Mouse (Mus musculus): ENCODE results near the gene Arhgap22.

Gene Arhgap22

DNA sequence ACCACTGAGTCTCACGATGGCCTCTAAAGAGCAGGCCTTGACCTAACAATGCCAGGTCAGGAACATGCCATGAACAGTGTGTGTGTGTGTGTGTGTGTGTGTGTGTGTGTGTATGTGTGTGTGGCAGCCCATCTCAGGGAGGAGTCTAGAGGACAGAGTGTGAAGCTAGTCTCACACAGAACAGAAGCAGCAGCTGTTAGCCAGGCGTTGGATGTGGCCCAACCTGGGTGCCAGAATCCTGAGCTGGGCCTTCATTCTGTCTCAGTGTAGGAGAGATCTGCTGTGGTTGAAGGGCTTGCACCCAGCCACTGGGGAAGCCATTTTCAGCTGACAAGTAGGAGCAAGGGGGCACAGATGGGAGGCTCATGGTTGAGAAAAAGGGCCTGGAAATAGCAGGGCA is 64.5 kb downstream of the Arhgap22 start:
- no peak for DNase-seq (ENCODE audit: extremely low read depth, low read depth)

DNA sequence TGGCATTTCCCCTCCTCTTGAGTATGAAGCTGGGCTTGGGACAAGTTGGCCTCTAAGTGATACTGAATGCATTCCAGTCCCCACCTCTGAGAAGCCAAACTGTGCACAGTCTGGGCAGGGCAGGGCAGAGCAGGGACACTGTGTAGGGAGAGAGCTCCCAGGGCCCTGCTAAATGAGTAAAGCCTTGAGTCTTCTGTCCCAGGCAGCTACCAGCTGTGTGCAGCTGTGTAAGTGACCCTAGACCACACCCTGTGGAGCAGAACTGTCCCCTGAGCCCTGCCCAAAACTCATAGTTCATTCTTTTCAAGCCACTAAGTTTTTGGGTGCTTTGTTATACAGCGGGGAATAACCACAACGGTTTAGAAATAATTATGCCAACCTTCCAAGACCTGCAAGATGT is 67.1 kb downstream of the Arhgap22 start:
- no peak for DNase-seq (ENCODE audit: extremely low read depth, low read depth)

DNA sequence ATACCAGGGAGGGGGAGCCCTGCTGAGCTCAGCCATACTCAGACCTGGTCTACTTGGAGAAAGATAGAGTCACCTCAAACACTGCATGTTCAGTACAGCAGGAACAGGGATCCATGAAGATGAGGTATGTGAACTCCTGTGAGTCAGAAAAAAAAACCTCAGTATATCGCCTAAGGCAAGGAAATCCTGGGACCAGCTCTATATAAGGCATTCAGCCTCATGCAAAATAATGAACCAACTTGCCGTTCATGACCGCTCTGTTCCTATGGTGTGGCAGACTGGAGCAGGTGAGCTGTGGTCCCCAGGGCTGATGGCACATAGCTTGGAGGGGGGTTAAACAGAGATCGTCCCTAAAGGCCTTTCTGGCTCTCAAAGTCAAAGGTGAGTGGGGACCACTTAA is 68.6 kb downstream of the Arhgap22 start:
- no peak for DNase-seq (ENCODE audit: extremely low read depth, low read depth)

DNA sequence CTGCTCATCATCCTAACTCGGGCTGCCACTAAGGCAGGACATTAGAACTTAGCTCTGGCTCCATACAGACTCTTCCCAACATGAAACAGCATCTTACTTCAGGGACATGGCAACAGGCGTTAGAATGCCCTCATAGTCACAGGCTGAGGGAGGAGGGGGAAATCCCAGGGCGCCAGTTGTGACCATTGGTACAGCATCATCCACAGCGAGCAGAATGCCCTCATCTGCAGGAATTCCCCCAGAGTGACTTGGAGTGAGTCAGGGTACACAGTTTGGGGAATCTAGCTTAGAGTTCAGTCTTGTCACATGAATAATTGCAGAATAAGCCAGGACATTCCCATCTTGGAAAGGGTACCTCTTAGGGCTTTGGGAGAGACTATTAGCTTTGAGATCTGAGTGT is 74.1 kb downstream of the Arhgap22 start:
- DNase-seq (ENCODE audit: extremely low read depth, low read depth): no peak

DNA sequence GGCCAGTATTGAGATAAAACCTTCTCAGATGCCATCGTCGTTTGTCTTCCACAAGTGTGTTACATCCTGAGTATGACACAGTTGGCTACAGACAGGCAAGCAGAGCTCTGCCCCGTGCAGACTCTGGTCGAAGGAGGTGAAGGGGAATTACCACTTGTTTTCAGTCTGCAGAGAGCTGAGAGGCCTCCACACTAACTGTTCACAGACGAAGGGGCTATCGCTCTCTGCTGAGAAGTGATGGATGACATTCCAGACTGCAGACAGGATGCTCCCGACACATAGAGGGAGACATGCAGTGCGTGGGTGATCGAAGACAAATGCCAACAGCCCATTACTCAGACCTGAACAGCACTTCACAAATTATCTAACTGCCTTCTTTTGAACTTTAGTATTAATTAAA is 76.2 kb downstream of the Arhgap22 start:
- DNase-seq (ENCODE audit: extremely low read depth, low read depth): no peak

DNA sequence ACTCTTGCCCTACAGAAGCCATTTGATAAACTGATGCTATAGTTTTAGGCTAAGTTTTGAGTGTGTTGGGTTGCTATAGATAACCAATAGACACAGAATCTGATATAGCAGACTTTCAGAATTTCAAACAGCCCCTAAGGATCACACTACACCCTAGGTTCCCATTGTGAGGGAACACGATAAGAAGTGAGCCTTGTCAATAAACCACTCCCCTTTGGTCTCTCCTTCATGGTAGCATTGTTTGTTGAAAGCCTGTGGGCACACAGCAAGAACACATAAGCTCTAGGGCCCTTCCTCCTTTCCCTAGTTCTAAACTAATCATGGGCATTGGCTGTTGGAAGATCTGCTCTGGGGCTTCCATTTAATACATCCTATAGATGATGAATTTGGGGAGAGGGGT is 80.7 kb downstream of the Arhgap22 start:
- no peak for DNase-seq (ENCODE audit: extremely low read depth, low read depth)

DNA sequence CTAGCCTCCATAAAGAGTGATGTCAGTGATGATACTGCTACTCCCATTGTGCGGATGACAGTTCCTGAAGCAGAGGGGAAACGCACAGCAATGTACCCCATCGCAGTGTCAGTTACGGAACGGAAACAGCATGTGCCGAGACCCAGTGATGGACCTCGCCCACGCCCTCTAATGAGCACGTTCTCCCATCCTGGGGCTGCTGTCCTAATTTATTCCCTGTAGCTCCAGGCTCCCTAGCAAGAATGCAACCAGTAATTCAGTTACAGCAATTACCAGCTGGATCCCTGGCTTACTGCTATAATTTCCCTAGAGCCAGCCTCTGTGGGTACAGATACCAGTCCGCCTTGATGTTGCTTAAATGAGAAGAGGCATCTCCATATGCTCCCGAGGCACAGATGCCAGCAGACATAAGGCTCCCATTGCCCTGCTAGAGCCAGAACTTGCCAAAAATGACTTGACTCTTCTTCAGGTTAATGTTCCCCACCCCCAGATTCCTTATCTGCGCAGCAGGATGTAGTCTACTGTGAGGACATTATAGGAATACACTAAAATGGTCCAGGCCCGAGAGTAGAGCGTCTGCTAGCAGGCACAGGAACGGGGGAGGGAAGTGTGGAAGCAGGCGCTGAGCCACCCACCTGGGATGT is 83.0 kb downstream of the Arhgap22 start:
- DNase-seq (ENCODE audit: extremely low read depth, low read depth): no peak

DNA sequence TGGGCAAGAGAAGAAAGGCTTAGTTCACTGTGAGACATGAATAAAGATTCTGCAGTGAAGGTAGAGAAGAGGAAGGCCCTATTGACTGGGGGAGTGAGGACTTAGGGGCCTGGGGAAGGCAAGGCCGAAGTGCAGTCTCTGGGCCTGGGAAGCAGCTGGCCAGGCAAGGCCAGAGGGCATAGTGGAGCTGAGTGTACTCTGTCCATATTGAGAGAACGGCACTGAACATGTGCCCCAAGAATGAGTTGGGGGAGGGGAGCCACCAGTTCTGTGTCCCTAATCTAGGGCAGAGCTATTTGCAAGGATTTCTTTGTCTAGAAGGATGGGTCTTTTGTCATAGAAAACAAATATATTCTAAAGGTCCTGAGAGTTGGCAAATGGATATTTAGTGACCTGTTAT is 86.8 kb downstream of the Arhgap22 start:
- DNase-seq (ENCODE audit: extremely low read depth, low read depth): no peak

DNA sequence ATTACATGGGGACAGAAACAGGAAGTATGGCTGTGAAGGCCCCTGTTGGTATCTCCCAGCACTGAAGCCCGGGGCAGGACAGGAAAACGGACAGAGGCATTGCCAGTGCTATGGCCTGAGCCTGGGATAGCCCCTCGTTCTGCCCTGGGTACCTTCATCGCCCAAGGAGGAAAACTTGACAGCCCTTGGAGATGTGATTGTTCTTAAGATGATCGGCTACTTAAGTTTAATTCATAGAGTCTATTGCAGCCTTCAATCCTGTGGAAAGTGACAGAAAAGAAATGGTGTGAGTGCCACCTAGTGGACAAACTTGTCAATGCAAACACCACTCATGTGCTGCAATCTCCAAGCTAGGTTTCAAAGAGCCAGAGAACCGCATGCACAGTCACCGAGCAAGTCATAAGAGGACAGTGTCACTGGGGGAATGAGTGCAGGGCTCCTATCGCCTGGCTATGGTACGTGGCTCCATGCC is 89.6 kb downstream of the Arhgap22 start:
- DNase-seq (ENCODE audit: extremely low read depth, low read depth): peak; percentile 87

DNA sequence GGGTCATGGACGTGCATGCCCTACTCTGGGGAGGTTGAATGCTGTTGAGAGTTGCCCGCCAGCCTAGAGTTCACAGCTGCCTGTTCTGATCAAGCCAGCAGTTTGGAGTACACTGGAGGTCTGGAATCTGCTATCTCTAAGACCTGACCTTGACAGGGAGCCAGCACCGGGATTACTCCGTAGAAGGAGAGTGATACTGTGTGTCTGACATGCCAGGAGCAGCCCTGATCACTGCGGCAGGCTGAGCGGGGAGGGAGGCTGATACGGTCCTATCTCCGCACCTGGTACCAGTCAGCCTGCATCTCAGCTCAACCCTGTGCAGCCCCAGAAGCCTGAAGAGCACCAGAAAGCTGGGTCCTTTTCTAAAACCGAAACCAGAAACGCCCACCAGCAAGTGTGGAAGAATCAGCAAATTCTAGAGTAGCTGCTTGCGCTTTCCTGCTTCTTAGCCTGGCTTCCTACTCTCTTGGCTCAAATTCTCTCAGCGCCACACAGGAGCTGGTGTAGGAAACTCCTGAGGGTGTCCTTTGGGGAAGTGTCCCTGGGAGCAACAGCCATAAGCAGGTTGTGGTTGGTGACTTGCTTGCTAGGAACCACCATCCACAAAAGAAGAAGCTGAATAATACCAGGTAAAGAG is 91.9 kb downstream of the Arhgap22 start:
- no peak for DNase-seq (ENCODE audit: extremely low read depth, low read depth)

DNA sequence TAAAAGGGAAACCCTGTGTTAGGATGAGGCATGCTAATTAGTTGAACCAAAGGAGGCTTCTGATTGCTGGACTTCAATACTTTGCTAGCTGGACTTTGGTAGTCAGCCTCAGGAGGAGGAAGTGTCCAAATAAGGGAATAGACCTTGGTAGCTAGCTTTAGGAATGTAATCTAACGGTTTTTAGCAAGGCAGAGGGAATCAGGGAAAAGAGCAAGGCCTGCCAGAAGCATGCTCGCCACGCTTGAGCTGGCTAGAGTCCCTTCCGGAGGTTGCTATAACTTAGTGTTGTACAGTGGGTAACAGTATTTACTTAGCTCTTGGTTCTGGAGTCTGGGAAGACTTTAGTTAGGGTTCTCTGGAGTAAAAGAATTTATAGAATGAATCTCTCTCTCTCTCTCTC is 96.9 kb downstream of the Arhgap22 start:
- no peak for DNase-seq (ENCODE audit: extremely low read depth, low read depth)

DNA sequence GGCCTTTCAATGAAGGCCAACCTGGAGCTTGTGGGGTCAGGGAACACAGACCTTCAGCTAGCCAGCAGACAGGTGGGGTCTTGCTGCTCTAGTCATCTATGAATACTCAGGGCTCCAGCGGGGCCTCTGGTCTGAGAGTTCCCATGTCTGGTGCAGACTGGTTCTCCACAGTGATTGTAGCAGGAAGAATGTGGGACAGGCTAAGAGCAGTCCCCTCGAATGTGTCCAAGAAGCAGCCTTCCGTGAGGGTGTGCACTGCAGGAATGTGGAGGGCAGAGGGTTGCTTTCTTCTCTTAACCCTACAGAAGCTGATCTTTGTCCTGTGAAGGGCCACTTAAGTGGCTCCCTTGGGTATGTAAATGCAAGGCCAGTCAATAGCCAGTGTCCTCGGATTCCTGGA is 98.5 kb downstream of the Arhgap22 start:
- no peak for DNase-seq (ENCODE audit: extremely low read depth, low read depth)

DNA sequence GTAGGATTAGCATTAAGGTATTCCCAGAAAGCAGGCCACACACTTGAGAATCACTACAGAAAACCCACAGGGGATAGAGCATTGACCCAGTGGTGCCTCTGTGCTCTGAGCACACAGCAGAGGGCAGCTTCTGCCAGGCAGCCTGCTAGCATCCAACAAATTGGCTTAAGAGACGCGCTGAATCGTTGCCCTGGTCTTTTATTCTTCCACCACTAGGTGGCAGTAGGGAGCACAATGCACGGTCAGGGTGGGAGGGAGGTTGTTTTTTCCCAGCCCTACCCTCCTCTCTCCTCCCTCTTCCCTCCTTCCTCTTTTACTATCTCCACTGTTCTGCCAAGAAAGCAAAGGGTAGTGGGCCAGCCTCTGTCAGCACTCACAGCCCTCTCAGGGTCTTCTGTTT is 99.8 kb downstream of the Arhgap22 start:
- peak; percentile 62 for DNase-seq (ENCODE audit: extremely low read depth, low read depth)

DNA sequence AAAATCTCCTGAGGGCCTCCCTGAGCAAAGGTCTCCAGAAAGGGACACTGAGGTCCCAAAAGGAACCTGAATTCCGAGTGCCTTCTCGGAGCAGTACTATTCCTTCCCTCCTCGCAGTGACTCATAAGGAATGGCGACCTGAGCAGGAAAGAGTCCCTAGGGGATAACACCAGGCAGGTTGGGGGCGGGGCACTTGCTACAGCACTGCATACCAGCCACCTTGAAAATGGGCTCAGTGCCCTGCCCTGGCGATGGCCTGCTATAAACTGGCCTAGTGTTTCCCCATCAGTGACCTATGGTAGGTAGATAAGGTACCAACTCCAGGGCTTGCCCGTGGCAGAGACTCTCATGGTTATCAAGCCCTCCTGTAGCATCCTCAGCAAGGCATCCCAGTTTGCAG is 100.3 kb downstream of the Arhgap22 start:
- DNase-seq (ENCODE audit: extremely low read depth, low read depth): no peak

DNA sequence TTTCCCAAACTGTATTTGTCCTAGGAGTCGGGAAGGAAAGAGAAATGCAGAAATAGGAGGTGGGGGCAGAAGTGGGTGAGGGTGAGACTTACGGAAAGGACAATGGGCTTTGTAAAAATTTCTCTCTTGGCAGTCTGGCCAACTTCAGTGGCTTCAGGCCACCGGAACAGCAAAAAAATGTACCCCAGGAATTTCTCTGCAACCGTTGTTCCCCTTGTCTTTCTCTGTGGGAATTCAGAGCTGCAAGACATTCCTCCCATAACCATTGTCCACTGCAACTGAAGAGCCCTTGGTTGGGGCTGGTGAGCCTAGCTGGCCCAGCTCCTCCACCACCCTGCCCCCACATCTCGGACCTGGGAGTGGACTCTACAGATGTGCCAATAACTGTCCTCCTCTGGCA is 101.3 kb downstream of the Arhgap22 start:
- no peak for DNase-seq (ENCODE audit: extremely low read depth, low read depth)

DNA sequence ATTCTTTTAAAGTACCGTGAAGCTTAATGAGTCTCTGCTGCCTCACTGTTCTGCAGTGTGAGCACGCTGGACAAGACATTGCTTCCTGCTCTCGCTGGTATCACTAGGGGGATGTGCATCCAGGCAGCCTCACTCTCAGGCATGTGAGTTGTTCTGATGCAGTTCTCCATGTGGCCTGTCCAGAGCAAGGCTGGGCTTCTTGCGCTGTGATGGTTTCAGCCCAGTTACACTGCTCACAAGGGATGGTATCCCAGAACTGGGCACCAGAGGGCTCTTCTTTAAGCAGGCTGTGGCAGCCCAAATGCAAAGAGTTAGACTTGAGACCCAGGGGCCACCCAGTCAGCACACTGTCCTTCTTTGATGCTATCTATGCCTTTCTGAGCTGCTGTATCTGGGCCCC is 101.9 kb downstream of the Arhgap22 start:
- DNase-seq (ENCODE audit: extremely low read depth, low read depth): no peak

DNA sequence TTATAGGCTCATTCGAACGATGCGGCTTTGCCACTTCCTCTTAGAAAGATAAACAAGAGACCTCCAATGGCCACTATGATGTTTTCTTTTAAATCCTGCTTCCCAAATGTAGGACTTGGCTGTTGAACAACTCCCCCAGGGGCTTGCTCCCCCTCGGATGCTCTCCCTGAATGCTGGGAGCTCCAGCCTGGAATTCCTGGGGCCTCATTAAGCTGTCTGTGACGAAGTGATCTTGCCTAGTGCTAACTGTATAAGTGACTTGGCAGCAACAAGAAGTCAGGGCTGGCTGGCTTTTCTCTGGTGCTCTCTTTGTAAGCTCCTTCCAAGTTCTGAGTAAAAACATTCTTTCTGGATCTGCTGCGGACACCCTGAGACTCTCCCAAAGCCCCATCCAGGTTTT is 104.1 kb downstream of the Arhgap22 start:
- DNase-seq (ENCODE audit: extremely low read depth, low read depth): no peak

DNA sequence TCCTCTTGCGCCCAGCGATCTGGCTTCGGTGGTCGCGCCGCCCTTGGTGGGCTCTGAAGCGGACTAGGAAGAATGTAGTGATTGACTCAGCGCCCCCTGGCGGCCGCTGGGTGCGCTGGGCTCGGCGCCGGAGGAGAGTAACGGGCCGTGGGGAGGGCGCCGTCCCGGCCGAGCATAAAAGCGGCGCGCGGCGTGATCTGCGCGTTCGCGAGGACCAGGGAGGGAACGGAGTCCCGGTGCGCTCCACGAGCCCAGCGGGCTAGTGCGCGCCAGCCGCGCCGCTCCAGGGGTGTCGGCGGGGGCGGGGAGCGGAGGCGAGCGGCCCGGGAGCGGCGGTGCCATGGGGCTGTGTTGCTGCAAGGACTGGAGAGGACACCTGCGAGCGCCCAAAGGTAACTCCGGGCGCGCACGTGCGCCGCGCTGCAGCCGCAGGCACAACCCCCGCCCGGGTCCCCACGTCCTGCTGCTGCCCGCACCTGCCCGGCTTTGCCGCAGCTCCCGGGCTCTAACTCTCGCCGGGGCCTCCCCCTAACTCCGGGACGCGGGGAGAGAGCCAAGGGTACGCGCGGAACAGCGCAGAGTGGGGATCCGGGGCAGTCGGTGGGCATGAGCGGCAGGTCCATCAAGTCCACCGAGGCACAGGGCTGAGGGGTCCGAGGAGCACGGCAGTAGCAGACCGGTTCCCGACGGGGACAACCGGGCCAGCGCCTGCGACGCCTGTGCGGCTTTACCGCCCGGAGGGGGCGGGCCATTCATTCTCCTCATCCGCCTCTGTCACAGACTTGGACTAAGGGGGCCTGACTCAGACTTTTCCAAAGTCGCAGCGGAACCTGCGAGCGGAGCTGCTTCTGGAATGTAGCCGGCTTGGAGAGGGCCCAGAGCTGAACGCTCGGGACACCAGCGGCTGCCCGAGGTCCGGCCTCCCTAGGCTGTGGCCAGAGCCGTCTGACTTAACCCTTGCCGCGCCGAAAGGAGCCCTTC is 106.0 kb downstream of the Arhgap22 start:
- DNase-seq (ENCODE audit: extremely low read depth, low read depth): peak; percentile 28

DNA sequence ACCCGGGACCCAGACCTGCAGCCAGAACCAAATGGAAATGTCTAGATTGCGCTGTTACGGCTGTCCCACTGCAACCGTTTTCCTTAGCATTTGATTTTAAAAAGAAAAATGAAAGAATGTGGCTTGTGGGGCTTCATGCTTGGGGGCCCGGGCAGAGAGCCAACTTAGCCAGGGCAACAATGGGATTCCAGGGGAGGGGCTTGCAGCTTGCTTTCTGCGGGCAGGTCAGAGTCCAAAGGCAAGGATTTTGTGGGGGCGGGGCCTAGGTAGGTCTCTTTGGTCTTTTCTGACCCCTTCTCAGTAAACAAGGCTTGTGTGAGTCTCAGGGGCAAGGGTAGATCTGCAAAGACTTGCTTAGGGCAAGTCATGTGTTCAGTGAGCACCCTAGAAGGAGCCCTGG is 107.0 kb downstream of the Arhgap22 start:
- no peak for DNase-seq (ENCODE audit: extremely low read depth, low read depth)

DNA sequence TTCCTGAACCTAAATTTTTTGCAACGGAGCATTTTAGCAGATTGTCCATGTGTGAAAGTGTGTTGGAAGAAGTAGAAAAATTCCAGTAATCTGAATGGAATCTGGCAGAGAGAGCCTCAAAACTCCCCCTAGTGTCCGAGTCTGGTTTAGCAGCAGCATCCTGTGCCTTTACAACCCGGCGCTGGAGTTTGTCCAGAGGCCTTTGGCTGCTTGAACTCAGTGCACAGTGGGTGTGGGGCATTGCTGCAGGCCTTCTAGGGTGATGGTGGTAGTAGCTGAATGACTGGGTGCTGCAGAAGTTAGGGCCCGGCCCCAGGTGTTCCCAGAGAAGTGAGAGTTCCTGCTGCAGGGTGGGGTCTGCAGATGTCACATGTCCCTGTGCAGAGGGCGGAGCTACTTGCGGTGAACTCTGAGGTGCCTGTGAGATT is 108.8 kb downstream of the Arhgap22 start:
- no peak for DNase-seq (ENCODE audit: extremely low read depth, low read depth)

DNA sequence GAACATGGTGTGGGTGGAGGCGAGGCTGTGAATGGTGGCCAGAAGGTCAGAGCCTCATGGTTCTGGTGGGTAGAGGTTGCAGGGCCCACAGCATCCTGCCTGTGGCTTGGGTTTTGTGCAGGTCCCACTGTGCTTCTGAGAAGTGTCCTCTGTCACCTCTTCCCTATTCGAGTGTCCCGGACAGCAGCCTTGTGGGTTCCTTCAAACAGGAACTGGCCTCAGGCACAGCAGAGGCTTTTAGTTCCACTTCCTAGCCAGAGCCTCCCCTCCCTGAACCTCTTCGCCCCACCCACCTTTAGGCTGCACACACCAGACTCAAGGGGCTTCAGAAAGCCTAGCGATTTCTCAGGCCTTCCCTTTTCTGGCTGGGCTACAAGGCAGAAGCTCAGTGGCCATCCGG is 110.7 kb downstream of the Arhgap22 start:
- peak; percentile 47 for DNase-seq (ENCODE audit: extremely low read depth, low read depth)

DNA sequence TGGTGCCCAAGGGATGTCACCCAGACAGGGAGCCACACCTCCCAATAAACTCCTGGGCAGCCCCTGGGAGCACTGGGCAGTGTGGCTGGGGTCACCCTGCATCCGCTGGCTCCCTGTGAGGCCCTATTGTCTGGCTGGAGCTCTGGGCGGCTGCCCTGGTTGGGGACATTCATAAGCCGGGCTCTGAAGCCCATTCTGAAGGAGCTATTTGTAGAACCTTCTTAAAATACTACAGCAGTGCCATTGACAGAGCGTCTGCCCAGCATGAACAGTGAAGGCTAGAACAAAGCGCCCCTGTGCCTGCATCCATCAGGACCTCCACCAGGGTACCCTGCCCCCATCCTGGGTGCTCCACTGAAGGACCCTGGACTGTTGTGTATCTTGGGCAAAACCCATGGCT is 114.5 kb downstream of the Arhgap22 start:
- DNase-seq (ENCODE audit: extremely low read depth, low read depth): no peak

All from MEL-GATA-1-ER (cell line).